Mouse (Mus musculus) liver, embryonic 13.5 days (tissue): Measurements from ENCODE around the gene Apbb2. TPM values are rescaled to one million over a fixed set of nuclear protein-coding genes. Genes with fewer than 3 reads are reported as not detected.

ENCODE experiments used
- ATAC-seq: fragments of 200-750 bp; cut with Nextera tagmentation; 2 replicates; pipeline ENCODE4 v1.8.0; 2017; ENCODE audit warnings: low read depth, mild to moderate bottlenecking, moderate number of reproducible peaks, moderate library complexity
- DNase-seq: peaks from one replicate; pipeline ENCODE4 v3.0.0; 2022
- H3K27ac ChIP-seq: fragments of 300-500 bp; sonication (generic); 2 replicates; pipeline ENCODE4 v1.5.1; 2015; ENCODE audit warnings: moderate library complexity, mild to moderate bottlenecking, inconsistent platforms
- H3K27me3 ChIP-seq: fragments of 300-500 bp; sonication (generic); 2 replicates; pipeline ENCODE4 v1.6.1; 2015; ENCODE audit warnings: mild to moderate bottlenecking, inconsistent platforms
- H3K36me3 ChIP-seq: fragments of 300-500 bp; sonication (generic); 2 replicates; pipeline ENCODE4 v1.6.1; 2015; ENCODE audit warnings: mild to moderate bottlenecking, inconsistent platforms
- H3K4me1 ChIP-seq: fragments of 300-500 bp; sonication (generic); replicated peaks from 2 replicates; pipeline ENCODE4 v1.6.1; 2015; ENCODE audit warnings: inconsistent platforms
- H3K4me2 ChIP-seq: fragments of 300-500 bp; sonication (generic); 2 replicates; pipeline ENCODE4 v1.6.1; 2015; ENCODE audit warnings: inconsistent platforms, mild to moderate bottlenecking, moderate library complexity
- H3K4me3 ChIP-seq: fragments of 300-500 bp; sonication (generic); replicated peaks from 2 replicates; pipeline ENCODE4 v1.5.1; 2015; ENCODE audit warnings: mild to moderate bottlenecking, inconsistent platforms
- H3K9ac ChIP-seq: fragments of 300-500 bp; sonication (generic); 2 replicates; pipeline ENCODE4 v1.6.1; 2015; ENCODE audit warnings: mild to moderate bottlenecking, inconsistent platforms
- H3K9me3 ChIP-seq: fragments of 300-500 bp; sonication (generic); replicated peaks from 2 replicates; pipeline ENCODE4 v1.6.1; 2016; ENCODE audit warnings: inconsistent platforms
- WGBS: fragments of 180-500 bp; shearing (Covaris S2); methylation state at CpG from one replicate; pipeline ENCODE4 v1.1.7; 2015; ENCODE audit not compliant: insufficient replicate concordance; 5-methylcytosine and 5-hydroxymethylcytosine counted together
- polyA plus RNA-seq: library from polyadenylated mRNA; unstranded; fragments of >200 nt; fragmentation: Nextera tagmentation; extraction: Ambion mirVana; gene quantifications from 2 replicates; pipeline ENCODE4 v1.2.1, GENCODE M21; 2015

Apbb2 gene
- polyA plus RNA-seq, 1 experiment from 2014 or later = 4.3 TPM

GRCm38 (mm10) chr5:66546969-66547511 lies 71.5 kb downstream of the Apbb2 start:
- H3K27ac ChIP-seq = no peak overlapping the region
- ATAC-seq = no peak
- no peaks in the 10 kb centered on the region for H3K36me3 ChIP-seq
- no peak overlapping the region for H3K4me3 ChIP-seq
- H3K27me3 ChIP-seq = no peaks in the 10 kb centered on the region
- 62% methylated on average over 12 of the region's 12 CpGs for WGBS
- no peaks in the 10 kb centered on the region for H3K9me3 ChIP-seq
- no peak overlapping the region for H3K9ac ChIP-seq
- no peak overlapping the region for H3K4me2 ChIP-seq
- no peaks in the 10 kb centered on the region for H3K4me1 ChIP-seq
- no peak for DNase-seq

GRCm38 (mm10) chr5:66545573-66546141 lies 72.9 kb downstream of the Apbb2 start:
- no peak overlapping the region for H3K9ac ChIP-seq
- no peak overlapping the region for H3K4me2 ChIP-seq
- H3K27ac ChIP-seq = no peak overlapping the region
- H3K27me3 ChIP-seq = no peaks in the 10 kb centered on the region
- H3K4me1 ChIP-seq = no peaks in the 10 kb centered on the region
- H3K36me3 ChIP-seq = no peaks in the 10 kb centered on the region
- 67% methylated on average over 10 of the region's 10 CpGs for WGBS
- ATAC-seq (no peak), DNase-seq (no peak)
- H3K9me3 ChIP-seq = no peaks in the 10 kb centered on the region
- no peak overlapping the region for H3K4me3 ChIP-seq

- Histone ChIP-seq H3K27ac (no peak overlapping the region), H3K9me3 (no peaks in the 10 kb centered on the region), H3K27me3 (no peaks in the 10 kb centered on the region), H3K36me3 (no peaks in the 10 kb centered on the region), H3K9ac (no peak overlapping the region), H3K4me1 (no peaks in the 10 kb centered on the region), H3K4me3 (no peak overlapping the region), H3K4me2 (no peak overlapping the region)
- 59% methylated on average over 6 of the region's 6 CpGs for WGBS
- DNase-seq (no peak), ATAC-seq (no peak)
Observed at GRCm38 (mm10) chr5:66543761-66544160, 74.8 kb downstream of the Apbb2 start.

GRCm38 (mm10) chr5:66543344-66543743 lies 75.2 kb downstream of the Apbb2 start:
- Histone ChIP-seq H3K9ac (no peak overlapping the region), H3K4me3 (no peak overlapping the region), H3K27me3 (no peaks in the 10 kb centered on the region), H3K9me3 (no peaks in the 10 kb centered on the region), H3K4me1 (no peaks in the 10 kb centered on the region), H3K36me3 (no peaks in the 10 kb centered on the region), H3K27ac (no peak overlapping the region), H3K4me2 (no peak overlapping the region)
- 59% methylated on average over 6 of the region's 6 CpGs for WGBS
- DNase-seq (no peak), ATAC-seq (no peak)

- DNase-seq (no peak), ATAC-seq (no peak)
- Histone ChIP-seq H3K4me2 (no peak overlapping the region), H3K36me3 (no peaks in the 10 kb centered on the region), H3K27ac (no peak overlapping the region), H3K27me3 (no peaks in the 10 kb centered on the region), H3K9me3 (no peaks in the 10 kb centered on the region), H3K4me3 (no peak overlapping the region), H3K4me1 (no peaks in the 10 kb centered on the region), H3K9ac (no peak overlapping the region)
- WGBS = 72% methylated on average over 4 of the region's 4 CpGs
Observed at GRCm38 (mm10) chr5:66542521-66542920, 76.1 kb downstream of the Apbb2 start.

- H3K4me2 ChIP-seq = no peak overlapping the region
- no peaks in the 10 kb centered on the region for H3K27me3 ChIP-seq
- H3K36me3 ChIP-seq = no peaks in the 10 kb centered on the region
- no peak overlapping the region for H3K4me3 ChIP-seq
- H3K4me1 ChIP-seq = 0 out of 2 replicates have a peak, but pooled peaks cover 5% of the 10 kb centered on the region
- 52% methylated on average over 4 of the region's 4 CpGs for WGBS
- no peak overlapping the region for H3K27ac ChIP-seq
- no peaks in the 10 kb centered on the region for H3K9me3 ChIP-seq
- no peak overlapping the region for H3K9ac ChIP-seq
- ATAC-seq = no peak
- DNase-seq = no peak
Observed at GRCm38 (mm10) chr5:66541385-66541784, 77.2 kb downstream of the Apbb2 start.

GRCm38 (mm10) chr5:66540246-66540645 lies 78.3 kb downstream of the Apbb2 start:
- Histone ChIP-seq H3K9me3 (no peaks in the 10 kb centered on the region), H3K9ac (no peak overlapping the region), H3K4me2 (no peak overlapping the region), H3K4me3 (no peak overlapping the region), H3K27ac (no peak overlapping the region), H3K27me3 (no peaks in the 10 kb centered on the region), H3K4me1 (peaks cover 9% of the 10 kb centered on the region; the same call in 1 of the 2 replicates), H3K36me3 (no peaks in the 10 kb centered on the region)
- DNase-seq (no peak), ATAC-seq (no peak)
- WGBS = 84% methylated on average over 4 of the region's 4 CpGs

- WGBS = 72% methylated on average over 7 of the region's 7 CpGs
- Histone ChIP-seq H3K27me3 (no peaks in the 10 kb centered on the region), H3K9ac (no peak overlapping the region), H3K4me3 (no peak overlapping the region), H3K27ac (no peak overlapping the region), H3K9me3 (no peaks in the 10 kb centered on the region), H3K36me3 (no peaks in the 10 kb centered on the region), H3K4me1 (peaks cover 13% of the 10 kb centered on the region), H3K4me2 (no peak overlapping the region)
- no peak for DNase-seq
- no peak for ATAC-seq
Observed at GRCm38 (mm10) chr5:66537811-66538210, 80.8 kb downstream of the Apbb2 start.

- H3K9me3 ChIP-seq = no peaks in the 10 kb centered on the region
- H3K4me1 ChIP-seq = peaks cover 13% of the 10 kb centered on the region
- H3K27ac ChIP-seq = no peak overlapping the region
- H3K9ac ChIP-seq = no peak overlapping the region
- H3K4me2 ChIP-seq = no peak overlapping the region
- DNase-seq (no peak), ATAC-seq (no peak)
- no peaks in the 10 kb centered on the region for H3K36me3 ChIP-seq
- WGBS = 37% methylated on average over 8 of the region's 8 CpGs
- H3K27me3 ChIP-seq = no peaks in the 10 kb centered on the region
- no peak overlapping the region for H3K4me3 ChIP-seq
Observed at GRCm38 (mm10) chr5:66536696-66537358, 81.8 kb downstream of the Apbb2 start.

GRCm38 (mm10) chr5:66535566-66536236 lies 82.9 kb downstream of the Apbb2 start:
- Histone ChIP-seq H3K4me3 (no peak overlapping the region), H3K27me3 (no peaks in the 10 kb centered on the region), H3K4me1 (peaks cover 13% of the 10 kb centered on the region), H3K9me3 (no peaks in the 10 kb centered on the region), H3K9ac (no peak overlapping the region), H3K36me3 (no peaks in the 10 kb centered on the region), H3K27ac (no peak overlapping the region), H3K4me2 (no peak overlapping the region)
- ATAC-seq = peak; percentile 54
- no peak for DNase-seq
- 49% methylated on average over 9 of the region's 9 CpGs for WGBS

- Histone ChIP-seq H3K4me3 (no peak overlapping the region), H3K9ac (no peak overlapping the region), H3K27me3 (no peaks in the 10 kb centered on the region), H3K27ac (no peak overlapping the region), H3K4me1 (peaks cover 13% of the 10 kb centered on the region), H3K4me2 (no peak overlapping the region), H3K36me3 (no peaks in the 10 kb centered on the region), H3K9me3 (no peaks in the 10 kb centered on the region)
- DNase-seq (no peak), ATAC-seq (no peak)
- 81% methylated on average over 14 of the region's 14 CpGs for WGBS
Observed at GRCm38 (mm10) chr5:66533711-66534425, 84.7 kb downstream of the Apbb2 start.
